Mouse (Mus musculus): ENCODE data around the gene Lrriq3. TPM values are rescaled to one million over a fixed set of nuclear protein-coding genes. Genes with fewer than 3 reads are reported as not detected.

The Lrriq3 gene
- polyA plus RNA-seq, 1 experiment from 2014 or later, result 0.57 TPM

- H3K4me2 ChIP-seq, result no peak overlapping the region
- H3K27me3 ChIP-seq (replicated peaks), result peaks cover 24% of the 10 kb centered on the region
- H3K9me3 ChIP-seq, result no peaks in the 10 kb centered on the region
- H3K4me3 ChIP-seq, result no peak overlapping the region
- WGBS, result 48% methylated on average over 1 of the region's 1 CpGs
- no peaks in the 10 kb centered on the region for H3K4me1 ChIP-seq
- H3K9ac ChIP-seq, result no peak overlapping the region
- H3K36me3 ChIP-seq, result no peaks in the 10 kb centered on the region
- no peak overlapping the region for H3K27ac ChIP-seq (replicated peaks)
- no peak for ATAC-seq (ENCODE audit: extremely low read depth, insufficient number of reproducible peaks, low FRiP score, low TSS enrichment)
Observed at GRCm38 (mm10) chr3:155105957-155106356, 12.7 kb downstream of the Lrriq3 start.

GRCm38 (mm10) chr3:155137737-155138136 is 44.5 kb downstream of the Lrriq3 start:
- H3K4me2 ChIP-seq, result no peak overlapping the region
- no peaks in the 10 kb centered on the region for H3K36me3 ChIP-seq
- no peaks in the 10 kb centered on the region for H3K27me3 ChIP-seq (replicated peaks)
- no peak overlapping the region for H3K4me3 ChIP-seq
- H3K4me1 ChIP-seq, result no peaks in the 10 kb centered on the region
- no peaks in the 10 kb centered on the region for H3K9me3 ChIP-seq
- ATAC-seq (ENCODE audit: extremely low read depth, insufficient number of reproducible peaks, low FRiP score, low TSS enrichment), result no peak
- 79% methylated on average over 5 of the region's 5 CpGs for WGBS
- H3K27ac ChIP-seq (replicated peaks), result no peak overlapping the region
- no peak overlapping the region for H3K9ac ChIP-seq

- WGBS, result 77% methylated on average over 11 of the region's 11 CpGs
- no peak overlapping the region for H3K27ac ChIP-seq (replicated peaks)
- H3K4me1 ChIP-seq, result no peaks in the 10 kb centered on the region
- ATAC-seq (ENCODE audit: extremely low read depth, insufficient number of reproducible peaks, low FRiP score, low TSS enrichment), result no peak
- no peaks in the 10 kb centered on the region for H3K27me3 ChIP-seq (replicated peaks)
- no peak overlapping the region for H3K4me2 ChIP-seq
- no peak overlapping the region for H3K9ac ChIP-seq
- no peaks in the 10 kb centered on the region for H3K36me3 ChIP-seq
- H3K9me3 ChIP-seq, result no peaks in the 10 kb centered on the region
- H3K4me3 ChIP-seq, result no peak overlapping the region
Observed at GRCm38 (mm10) chr3:155141047-155141446, 47.8 kb downstream of the Lrriq3 start.

GRCm38 (mm10) chr3:155144368-155144767 is 51.1 kb downstream of the Lrriq3 start:
- Histone ChIP-seq H3K27ac (replicated peaks) (no peak overlapping the region), H3K27me3 (replicated peaks) (no peaks in the 10 kb centered on the region), H3K36me3 (no peaks in the 10 kb centered on the region), H3K9me3 (no peaks in the 10 kb centered on the region), H3K4me3 (no peak overlapping the region), H3K9ac (no peak overlapping the region), H3K4me1 (no peaks in the 10 kb centered on the region), H3K4me2 (no peak overlapping the region)
- WGBS, result 72% methylated on average over 1 of the region's 1 CpGs
- ATAC-seq (ENCODE audit: extremely low read depth, insufficient number of reproducible peaks, low FRiP score, low TSS enrichment), result no peak

GRCm38 (mm10) chr3:155161842-155162241 is 68.6 kb downstream of the Lrriq3 start:
- Histone ChIP-seq H3K4me2 (no peak overlapping the region), H3K4me3 (no peak overlapping the region), H3K27me3 (replicated peaks) (no peaks in the 10 kb centered on the region), H3K9ac (no peak overlapping the region), H3K27ac (replicated peaks) (no peak overlapping the region), H3K36me3 (no peaks in the 10 kb centered on the region), H3K9me3 (peaks cover 8% of the 10 kb centered on the region), H3K4me1 (no peaks in the 10 kb centered on the region)
- no peak for ATAC-seq (ENCODE audit: extremely low read depth, insufficient number of reproducible peaks, low FRiP score, low TSS enrichment)

- no peak for ATAC-seq (ENCODE audit: extremely low read depth, insufficient number of reproducible peaks, low FRiP score, low TSS enrichment)
- no peak overlapping the region for H3K4me3 ChIP-seq
- no peaks in the 10 kb centered on the region for H3K27me3 ChIP-seq (replicated peaks)
- no peaks in the 10 kb centered on the region for H3K36me3 ChIP-seq
- WGBS, result 64% methylated on average over 3 of the region's 3 CpGs
- H3K4me2 ChIP-seq, result no peak overlapping the region
- H3K9ac ChIP-seq, result no peak overlapping the region
- H3K27ac ChIP-seq (replicated peaks), result no peak overlapping the region
- no peaks in the 10 kb centered on the region for H3K9me3 ChIP-seq
- H3K4me1 ChIP-seq, result no peaks in the 10 kb centered on the region
Observed at GRCm38 (mm10) chr3:155180303-155180902, 87.2 kb downstream of the Lrriq3 start.

- Histone ChIP-seq H3K9me3 (no peaks in the 10 kb centered on the region), H3K4me2 (no peak overlapping the region), H3K36me3 (no peaks in the 10 kb centered on the region), H3K4me3 (no peak overlapping the region), H3K27me3 (replicated peaks) (no peaks in the 10 kb centered on the region), H3K27ac (replicated peaks) (no peak overlapping the region), H3K4me1 (peaks cover 10% of the 10 kb centered on the region; the same call in 1 of the 2 replicates), H3K9ac (no peak overlapping the region)
- WGBS, result 85% methylated on average over 2 of the region's 2 CpGs
- no peak for ATAC-seq (ENCODE audit: extremely low read depth, insufficient number of reproducible peaks, low FRiP score, low TSS enrichment)
Observed at GRCm38 (mm10) chr3:155186456-155186855, 93.2 kb downstream of the Lrriq3 start.

- Histone ChIP-seq H3K4me3 (no peak overlapping the region), H3K9ac (no peak overlapping the region), H3K4me2 (no peak overlapping the region), H3K27me3 (replicated peaks) (no peaks in the 10 kb centered on the region), H3K36me3 (no peaks in the 10 kb centered on the region), H3K4me1 (peaks cover 12% of the 10 kb centered on the region; the same call in 1 of the 2 replicates), H3K9me3 (no peaks in the 10 kb centered on the region), H3K27ac (replicated peaks) (peak overlapping the region; percentile 56)
- 32% methylated on average over 2 of the region's 2 CpGs for WGBS
- peak; percentile 51; the same call in 1 of the 2 replicates for ATAC-seq (ENCODE audit: extremely low read depth, insufficient number of reproducible peaks, low FRiP score, low TSS enrichment)
Observed at GRCm38 (mm10) chr3:155188857-155189256, 95.6 kb downstream of the Lrriq3 start.

GRCm38 (mm10) chr3:155234919-155235318 is 141.7 kb downstream of the Lrriq3 start:
- no peak for ATAC-seq (ENCODE audit: extremely low read depth, insufficient number of reproducible peaks, low FRiP score, low TSS enrichment)
- Histone ChIP-seq H3K9me3 (no peaks in the 10 kb centered on the region), H3K4me2 (no peak overlapping the region), H3K27me3 (replicated peaks) (no peaks in the 10 kb centered on the region), H3K9ac (no peak overlapping the region), H3K4me3 (no peak overlapping the region), H3K27ac (replicated peaks) (no peak overlapping the region), H3K36me3 (no peaks in the 10 kb centered on the region), H3K4me1 (no peaks in the 10 kb centered on the region)
- WGBS, result 3% methylated on average over 1 of the region's 1 CpGs

GRCm38 (mm10) chr3:155235502-155235901 is 142.3 kb downstream of the Lrriq3 start:
- Histone ChIP-seq H3K9ac (no peak overlapping the region), H3K9me3 (no peaks in the 10 kb centered on the region), H3K36me3 (no peaks in the 10 kb centered on the region), H3K27ac (replicated peaks) (no peak overlapping the region), H3K27me3 (replicated peaks) (no peaks in the 10 kb centered on the region), H3K4me3 (no peak overlapping the region), H3K4me1 (no peaks in the 10 kb centered on the region), H3K4me2 (no peak overlapping the region)
- ATAC-seq (ENCODE audit: extremely low read depth, insufficient number of reproducible peaks, low FRiP score, low TSS enrichment), result no peak

Measured in heart, embryonic 13.5 days (tissue).